ENCODE assay signal across 27 mouse cellular contexts in genomic region chr5:52911286-52911870, GRCm38 (mm10).
"Had no signal": no experiment of that assay in that cellular context is flagged by ENCODE, and none has a peak within 500 bp of the region (broad histone marks: within the 10 kb centered on the region; RNA-seq: fewer than 3 reads in every experiment).

No protein-coding gene starts in this region.

- H3K4me1 ChIP-seq: heart, embryonic 15.5 days; hindbrain, embryonic 10.5 days had no signal

- DNase-seq: gastrocnemius, adult 2 months; gastrocnemius, postnatal 10 days; gastrocnemius, postnatal 25 days; heart, adult 2 months; heart, postnatal 14 days; heart, postnatal 4 days; kidney, adult 18-20 months; kidney, adult 8-10 months; kidney, postnatal 10 days; kidney, postnatal 4 days; layer of hippocampus, adult 9-11 months; layer of hippocampus, postnatal 36 days; left cerebral cortex, postnatal 4 days had no signal

- H3K9me3 ChIP-seq: heart, embryonic 13.5 days; heart, embryonic 15.5 days; hindbrain, embryonic 10.5 days; hindbrain, embryonic 12.5 days; intestine, embryonic 15.5 days; limb, embryonic 13.5 days; limb, embryonic 15.5 days; liver, embryonic 12.5 days had no signal

- H3K4me3 ChIP-seq: gastrocnemius, adult 2 months; heart, adult 2 months; hindbrain, embryonic 10.5 days; hindbrain, embryonic 12.5 days; layer of hippocampus, adult 2 months; limb, embryonic 13.5 days; limb, embryonic 15.5 days had no signal

- H3K36me3 ChIP-seq: heart, embryonic 13.5 days; heart, embryonic 15.5 days; hindbrain, embryonic 10.5 days; hindbrain, embryonic 12.5 days; intestine, embryonic 15.5 days; limb, embryonic 13.5 days; limb, embryonic 15.5 days; liver, embryonic 12.5 days had no signal

- H3K27me3 ChIP-seq: heart, embryonic 13.5 days; heart, embryonic 15.5 days; hindbrain, embryonic 12.5 days; intestine, embryonic 15.5 days; limb, embryonic 13.5 days; limb, embryonic 15.5 days; liver, embryonic 12.5 days had no signal

- ATAC-seq: hindbrain, embryonic 16.5 days; inflammation-experienced regulatory T-cells, adult 6 months; intestine, postnatal 0 days; liver, embryonic 12.5 days had no signal

- H3K4me2 ChIP-seq: hindbrain, embryonic 12.5 days; hindbrain, embryonic 14.5 days; limb, embryonic 15.5 days had no signal

- H3K9ac ChIP-seq: heart, embryonic 15.5 days; hindbrain, embryonic 12.5 days; hindbrain, embryonic 14.5 days; intestine, embryonic 15.5 days; limb, embryonic 13.5 days; limb, embryonic 15.5 days; liver, embryonic 12.5 days; liver, embryonic 14.5 days had no signal

- H3K27ac ChIP-seq: gastrocnemius, adult 2 months; heart, adult 2 months; heart, embryonic 15.5 days; hindbrain, embryonic 10.5 days; hindbrain, embryonic 12.5 days; hindbrain, embryonic 14.5 days; intestine, embryonic 15.5 days; layer of hippocampus, adult 2 months; limb, embryonic 13.5 days; limb, embryonic 15.5 days; liver, embryonic 12.5 days; liver, embryonic 14.5 days had no signal
